Mouse (Mus musculus) left cerebral cortex, adult 18-20 months (tissue): ENCODE data around the gene Atp2a2. TPM values are rescaled to one million over a fixed set of nuclear protein-coding genes. Genes with fewer than 3 reads are reported as not detected.
A peak's percentile ranks its signal among the peaks of the same experiment; 100 is the strongest.
"Not testable (repeated sequence)": the region's sequence is repeated elsewhere in the genome, so short reads cannot be mapped to it uniquely, and the experiment has no call there.

ENCODE experiments used
- DNase-seq, 2 experiments: peaks; one replicate each; pipeline ENCODE4 v3.0.0; 2021 to 2022; ENCODE audit warnings: low spot score in 2 of 2, mixed read lengths in 1 of 2
- total RNA-seq, 2 experiments: library from RNA; stranded (reverse); gene quantifications; 2 replicates each; pipeline ENCODE4 v1.2.3; 2021

Atp2a2 gene
- total RNA-seq, 2 experiments from 2014 or later = 672 to 715 TPM

DNA sequence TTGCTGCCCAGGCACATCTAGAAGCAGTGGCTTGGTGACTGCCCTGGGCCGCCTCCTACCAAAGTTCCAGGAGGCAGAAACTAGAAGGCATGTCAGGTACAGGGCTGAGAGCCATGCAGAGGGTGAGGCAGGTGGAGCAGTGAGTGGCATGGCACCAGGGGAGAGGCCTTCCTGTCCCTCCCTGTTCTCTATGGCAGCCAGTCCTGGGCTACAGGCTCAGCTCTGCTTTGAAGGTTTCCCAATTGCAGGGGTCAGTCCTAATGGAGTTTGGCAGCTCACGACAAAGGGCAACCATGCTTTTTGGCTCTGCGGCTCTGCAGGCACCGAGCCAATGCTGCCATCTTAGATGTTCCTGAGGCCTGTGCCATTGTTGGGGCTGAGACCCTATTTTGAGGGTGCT lies 47.6 kb downstream of the Atp2a2 start:
- DNase-seq = no peak

DNA sequence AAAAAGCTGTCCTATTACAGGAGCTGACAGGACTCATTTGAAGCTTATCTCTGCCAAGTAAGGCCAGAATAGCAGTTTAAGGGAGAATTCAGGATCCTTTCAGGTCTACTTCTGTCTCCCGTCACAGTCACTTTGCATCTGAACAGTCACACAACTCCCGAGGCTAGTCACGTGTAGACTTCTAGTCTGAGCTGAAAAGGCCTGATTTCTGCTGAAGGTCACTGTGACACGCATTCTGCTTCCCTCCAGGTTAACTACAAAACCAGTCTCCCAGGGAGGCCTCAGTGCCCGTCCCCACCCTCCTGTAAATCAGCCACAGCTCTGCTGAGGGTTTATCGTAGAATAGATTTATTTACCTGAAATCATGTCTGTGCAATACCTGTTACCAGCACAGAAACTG lies 48.8 kb downstream of the Atp2a2 start:
- DNase-seq = no peak

DNA sequence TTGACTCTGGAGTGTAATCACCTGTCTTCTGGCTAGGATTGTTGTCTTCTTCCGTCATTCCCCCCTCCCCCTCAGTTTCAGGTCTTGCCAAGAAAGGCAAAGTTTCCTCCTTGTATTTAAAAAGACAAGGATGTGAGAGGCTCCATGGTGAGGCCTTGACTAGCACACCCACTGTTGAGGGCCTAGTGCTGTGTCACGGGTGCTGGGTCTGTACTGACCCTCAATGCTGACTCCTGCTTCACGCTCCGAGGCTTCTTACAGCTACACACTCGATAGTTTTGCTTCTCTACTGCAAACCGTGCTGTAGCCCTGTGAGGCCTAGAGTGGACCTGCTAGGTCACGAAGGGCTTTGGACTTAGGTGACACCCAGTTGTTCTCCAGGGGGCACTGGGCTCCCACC lies 49.8 kb downstream of the Atp2a2 start:
- DNase-seq = no peak

DNA sequence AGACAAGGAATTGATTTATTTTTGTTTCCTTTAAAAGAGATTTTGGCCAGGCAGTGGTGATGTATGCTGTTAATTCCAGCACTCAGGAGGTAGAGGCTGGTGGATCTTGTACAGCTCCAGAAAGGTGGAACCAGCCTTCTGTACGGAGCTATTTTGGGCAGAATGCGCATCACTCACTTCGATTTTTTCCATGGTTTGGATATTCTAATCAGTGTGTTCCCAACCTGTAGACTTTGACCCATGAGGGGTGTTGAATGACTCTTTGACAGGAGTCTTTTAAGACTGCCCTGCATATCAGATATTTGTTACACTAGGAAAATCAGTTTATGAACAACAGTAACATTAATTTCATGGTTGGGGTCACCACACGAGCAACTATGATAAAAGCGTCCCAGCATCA lies 50.7 kb downstream of the Atp2a2 start:
- no peak for DNase-seq

DNA sequence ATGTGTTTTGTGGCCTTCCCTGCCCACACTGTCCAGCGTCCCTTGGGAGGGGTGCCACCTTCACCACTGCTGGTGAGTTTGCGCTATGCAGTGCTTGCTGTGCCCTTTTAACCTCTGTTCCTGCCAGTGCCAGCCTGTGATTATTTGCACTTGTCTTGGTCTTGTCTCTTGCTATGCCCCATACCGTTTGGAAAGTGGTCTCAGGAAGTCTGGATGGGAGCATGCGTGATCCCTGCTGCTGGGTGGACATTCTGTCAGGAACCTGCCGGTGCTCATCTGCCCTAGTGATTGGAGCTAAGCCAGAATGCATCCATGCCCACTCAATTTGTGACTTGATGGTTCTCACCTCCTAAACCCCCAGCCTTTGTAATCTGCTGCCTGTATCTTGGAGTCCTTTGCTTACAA lies 51.1 kb downstream of the Atp2a2 start:
- DNase-seq = no peak

DNA sequence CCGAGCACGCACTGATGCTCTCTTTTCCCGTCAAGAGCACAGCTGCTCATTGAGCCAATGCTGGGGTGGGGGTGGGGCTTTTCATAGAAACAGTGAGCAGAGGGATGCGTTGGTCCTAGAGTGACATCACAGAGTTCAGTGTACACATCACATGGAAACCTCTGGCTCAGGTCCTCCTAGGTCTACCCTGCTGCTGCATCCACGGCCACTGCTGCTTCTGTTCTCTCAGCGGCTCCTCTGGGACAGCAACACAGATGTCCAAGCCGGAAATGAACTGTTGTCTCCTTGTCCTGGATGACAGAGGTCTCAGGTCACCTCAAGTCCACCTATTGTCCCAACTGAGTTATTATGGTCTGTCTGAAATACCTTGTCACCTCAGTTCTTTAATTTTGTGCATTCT lies 52.1 kb downstream of the Atp2a2 start:
- DNase-seq = no peak

DNA sequence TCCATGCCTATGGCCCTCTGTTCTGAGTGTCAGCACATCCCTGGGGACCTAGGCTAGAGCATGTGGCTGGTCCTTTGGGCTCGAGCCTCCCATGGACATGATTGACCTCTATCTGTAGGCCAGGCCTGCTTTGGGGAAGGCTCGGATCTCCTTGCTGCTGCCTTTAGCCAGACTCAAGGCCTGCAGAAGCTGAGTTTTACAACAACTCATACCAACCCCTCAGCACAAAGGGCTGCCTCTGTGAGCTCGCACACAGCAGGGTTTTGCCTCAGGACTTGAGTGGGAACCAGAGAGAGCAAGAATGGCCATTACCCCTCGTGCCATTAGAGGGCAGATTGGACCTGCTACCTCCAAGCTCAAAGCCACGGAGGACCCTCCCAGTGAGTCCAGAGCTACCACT lies 53.2 kb downstream of the Atp2a2 start:
- DNase-seq = no peak

DNA sequence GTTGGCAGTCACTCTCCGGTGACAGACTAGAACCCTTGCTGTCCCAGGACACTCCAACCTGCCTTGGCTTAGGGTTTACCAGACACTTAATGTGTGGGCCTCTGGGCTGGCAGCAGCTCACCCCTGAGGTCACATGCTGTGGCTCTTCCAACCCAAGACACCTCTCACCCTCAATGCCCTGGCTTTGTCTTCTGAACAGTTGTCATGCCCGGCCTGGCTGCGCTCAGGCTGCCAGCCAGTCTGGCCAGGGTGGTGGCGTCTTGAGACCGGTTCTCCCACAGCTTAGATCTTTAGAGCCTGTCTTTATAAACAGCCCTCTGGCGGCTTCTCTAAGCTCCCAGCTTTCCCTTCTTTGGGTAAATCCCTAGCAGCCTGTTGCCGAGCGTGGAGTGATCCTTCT lies 54.2 kb downstream of the Atp2a2 start:
- no peak for DNase-seq

DNA sequence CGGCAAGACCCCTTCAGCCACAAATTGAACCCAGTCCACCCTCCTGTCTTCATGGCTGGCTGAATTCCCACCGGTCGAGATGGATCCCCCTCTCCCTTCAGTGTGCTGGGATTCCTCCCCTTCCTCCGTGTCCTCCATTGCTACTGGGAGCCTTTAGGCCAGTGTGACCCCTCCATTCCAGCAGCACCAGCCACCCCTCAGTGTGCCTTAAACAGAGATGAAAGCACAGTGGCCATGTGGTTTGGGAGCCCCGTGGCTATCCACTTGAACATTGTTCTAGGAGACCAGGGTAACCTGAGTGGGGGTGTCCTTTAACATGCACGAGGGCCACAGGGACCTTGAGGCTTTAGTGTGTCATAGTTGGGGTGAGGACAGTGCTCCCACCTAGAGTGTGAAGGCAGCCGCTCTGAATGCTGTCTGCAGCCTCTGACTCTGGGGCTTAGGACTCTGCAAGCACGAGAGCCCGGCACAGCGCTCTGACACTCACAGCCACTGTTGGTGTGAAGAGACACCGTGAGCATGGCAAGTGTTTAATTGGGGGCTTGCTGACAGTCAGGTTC lies 56.9 kb downstream of the Atp2a2 start:
- no peak for DNase-seq

DNA sequence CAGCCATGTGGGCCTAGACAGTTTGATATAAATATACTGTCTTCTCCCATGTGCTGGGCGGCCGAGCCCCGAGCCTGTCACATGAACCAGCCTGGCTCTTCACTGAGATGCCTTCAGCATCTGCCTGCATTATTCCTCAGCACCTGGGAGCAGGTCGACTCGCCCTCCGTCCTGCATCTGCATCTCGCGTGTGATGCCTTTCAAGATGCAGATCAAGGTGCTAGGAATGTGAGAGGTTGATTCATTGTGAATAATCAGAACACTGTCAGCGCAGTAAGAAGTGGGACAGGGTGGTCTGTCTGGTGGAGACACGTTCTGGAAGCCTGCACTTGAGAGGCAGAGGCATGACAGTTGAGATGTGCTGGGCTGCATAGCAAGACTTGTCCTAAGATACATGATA lies 57.5 kb downstream of the Atp2a2 start:
- no peak for DNase-seq

DNA sequence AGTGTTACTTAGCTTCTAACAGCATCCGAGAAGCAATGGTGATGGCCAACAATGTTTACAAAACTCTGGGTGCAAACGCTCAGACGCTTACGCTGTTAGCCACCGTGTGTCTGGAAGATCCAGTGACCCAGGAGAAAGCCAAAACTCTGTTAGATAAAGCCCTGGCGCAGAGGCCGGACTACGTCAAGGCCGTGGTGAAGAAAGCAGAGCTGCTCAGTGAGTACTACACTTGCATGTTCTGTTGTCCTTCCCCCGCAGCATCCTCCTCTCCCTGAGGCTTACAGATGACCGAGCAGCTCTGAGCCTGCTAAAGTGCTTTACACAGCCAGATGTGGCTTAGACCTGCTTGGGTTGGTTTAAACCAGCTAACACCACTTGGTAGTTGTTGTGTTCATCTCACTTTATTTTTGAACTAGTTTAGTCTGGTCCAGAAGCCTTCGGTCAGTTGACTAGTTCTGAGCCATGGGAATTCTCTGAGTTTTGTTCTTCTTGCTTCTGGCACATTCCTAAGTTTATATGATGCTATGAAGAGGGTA lies 61.9 kb downstream of the Atp2a2 start:
- DNase-seq = no peak

DNA sequence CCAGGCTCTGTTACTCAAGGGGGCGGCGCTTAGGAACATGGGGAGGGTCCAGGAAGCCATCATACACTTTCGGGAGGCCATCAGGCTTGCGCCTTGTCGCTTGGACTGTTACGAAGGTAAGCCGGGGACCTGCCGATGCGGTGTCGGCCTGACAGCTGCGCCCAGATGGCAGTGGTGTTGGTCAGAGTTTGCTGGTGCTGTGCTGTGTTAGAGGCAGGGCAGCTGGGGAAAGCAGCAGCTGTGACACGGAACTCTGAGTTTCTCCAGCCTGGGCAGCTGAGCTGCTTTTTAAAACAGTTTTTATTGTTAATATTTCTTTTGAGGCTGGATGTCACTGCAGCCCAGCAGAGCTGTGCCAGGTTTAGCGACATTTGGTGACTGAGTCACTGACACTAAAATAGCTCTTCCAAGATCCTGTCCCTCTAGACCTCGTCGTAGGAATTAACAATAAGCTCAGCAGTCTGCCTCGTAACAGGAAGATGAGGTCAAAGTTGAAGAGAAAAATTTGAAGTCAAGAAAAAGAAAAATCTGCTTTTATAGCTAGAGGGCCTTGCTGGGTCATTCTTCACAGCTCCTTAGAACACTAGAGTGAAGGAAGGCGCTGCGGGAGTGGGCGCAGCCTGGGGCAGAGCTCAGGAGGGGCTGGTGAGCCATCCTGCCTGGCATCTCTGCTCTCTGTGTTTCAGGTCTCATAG lies 62.5 kb downstream of the Atp2a2 start:
- no peak for DNase-seq

DNA sequence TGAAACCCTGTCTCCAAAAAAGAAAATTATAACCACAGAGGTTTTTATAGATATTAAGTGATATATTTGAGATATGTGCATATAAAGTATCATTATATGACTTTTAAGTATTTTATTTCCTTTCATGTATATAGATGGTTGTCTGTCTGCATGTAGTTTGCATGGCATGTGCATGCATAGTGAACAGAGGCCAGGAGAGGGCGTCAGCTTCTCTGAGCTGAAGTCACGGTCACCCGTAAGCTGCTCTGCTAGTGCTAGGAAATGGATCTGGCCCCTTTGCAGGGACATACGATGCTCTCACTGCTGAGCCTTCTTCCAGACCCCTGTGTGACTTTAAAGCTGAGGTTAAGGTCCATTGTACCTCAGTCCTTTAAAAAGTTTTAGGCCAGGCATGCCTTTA lies 67.5 kb downstream of the Atp2a2 start:
- no peak for DNase-seq

DNA sequence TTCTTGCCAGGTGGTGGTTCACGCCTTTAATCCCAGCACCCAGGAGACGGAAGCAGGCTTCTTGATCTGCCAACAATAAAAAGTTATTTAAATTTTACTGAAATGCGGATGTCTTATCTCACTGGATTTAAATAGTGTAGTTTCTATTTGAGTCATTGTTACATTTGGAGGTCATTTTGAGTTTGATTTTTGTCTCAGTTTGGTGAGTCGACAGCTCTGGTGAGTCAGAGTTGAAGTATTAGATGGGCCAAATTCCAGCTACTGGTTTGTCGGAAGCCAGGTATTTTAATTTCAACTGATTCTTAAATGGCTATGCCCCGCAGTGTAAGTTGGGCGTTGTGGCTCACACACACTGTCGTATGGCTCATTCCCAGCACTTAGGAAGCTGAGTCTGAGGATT lies 70.8 kb downstream of the Atp2a2 start:
- no peak for DNase-seq

DNA sequence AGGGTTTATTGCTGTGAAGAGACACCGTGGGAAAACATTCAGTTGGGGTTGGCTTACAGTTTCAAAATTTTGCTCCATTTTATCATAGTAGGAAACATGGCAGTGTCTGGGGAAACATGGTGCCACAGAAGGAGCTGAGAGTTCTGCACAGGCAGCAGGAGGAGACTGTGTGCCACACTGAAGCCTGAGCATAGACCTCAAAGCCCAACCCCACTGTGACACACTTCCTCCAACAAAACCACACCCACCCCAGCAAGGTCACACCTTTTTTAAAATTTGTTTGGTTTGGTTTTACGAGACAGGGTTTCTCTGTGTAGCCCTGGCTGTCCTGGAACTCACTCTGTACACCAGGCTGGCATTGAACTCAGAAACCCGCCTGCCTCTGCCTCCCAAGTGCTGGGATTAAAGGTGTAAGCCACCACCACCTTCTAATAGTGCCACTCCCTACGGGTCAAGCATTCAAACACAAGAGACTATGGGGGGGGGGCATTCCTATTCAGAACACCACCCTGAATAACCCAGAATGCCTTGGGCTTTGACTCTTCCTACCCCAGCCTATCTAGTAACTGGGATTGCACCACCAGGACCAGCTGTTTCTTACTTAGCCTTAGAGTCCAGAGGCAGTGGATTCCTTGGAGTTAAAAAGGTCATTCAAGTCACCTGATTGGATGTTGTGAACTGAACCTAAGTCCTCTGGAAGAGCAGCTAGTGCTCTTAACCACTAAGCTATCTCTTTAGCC lies 71.8 kb downstream of the Atp2a2 start:
- DNase-seq = no peak

DNA sequence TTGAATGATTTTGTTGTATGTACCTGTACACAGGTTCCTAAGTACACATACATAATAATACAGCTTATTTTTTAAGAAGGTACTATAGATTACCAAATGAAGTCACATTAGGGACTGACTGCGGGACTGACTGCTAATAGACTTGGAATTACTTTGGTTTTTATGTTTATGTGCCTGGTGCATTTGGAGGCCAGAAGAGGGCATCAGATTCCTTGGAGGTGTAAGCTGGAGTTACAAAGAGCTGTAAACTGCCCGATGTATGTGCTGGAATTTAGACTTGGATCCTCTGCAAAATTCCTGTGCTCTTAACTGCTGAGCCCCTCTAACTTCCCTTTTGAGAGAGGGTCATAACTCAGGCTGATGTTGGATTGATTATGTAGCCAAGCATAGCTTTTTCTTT lies 76.5 kb downstream of the Atp2a2 start:
- DNase-seq = no peak

DNA sequence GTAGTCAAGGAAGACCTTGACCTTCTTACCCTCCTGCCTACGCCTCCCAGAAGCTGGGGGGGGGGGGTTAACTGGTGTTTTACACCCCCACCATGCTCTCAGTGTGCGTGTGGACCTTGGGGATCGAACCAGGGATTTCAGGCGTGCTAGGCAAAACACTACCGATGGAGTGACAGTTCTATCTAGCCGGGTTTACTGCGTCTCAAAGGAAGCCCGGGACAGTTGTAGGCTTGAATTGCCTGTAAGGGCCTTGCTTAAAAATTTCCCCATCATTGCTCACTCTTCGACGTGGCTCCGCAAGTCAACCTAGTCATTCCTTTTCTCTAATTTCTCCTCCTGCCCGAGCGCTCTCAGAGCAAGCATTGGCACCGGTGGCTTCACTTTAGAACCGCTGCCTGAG lies 78.9 kb downstream of the Atp2a2 start:
- no peak for DNase-seq

DNA sequence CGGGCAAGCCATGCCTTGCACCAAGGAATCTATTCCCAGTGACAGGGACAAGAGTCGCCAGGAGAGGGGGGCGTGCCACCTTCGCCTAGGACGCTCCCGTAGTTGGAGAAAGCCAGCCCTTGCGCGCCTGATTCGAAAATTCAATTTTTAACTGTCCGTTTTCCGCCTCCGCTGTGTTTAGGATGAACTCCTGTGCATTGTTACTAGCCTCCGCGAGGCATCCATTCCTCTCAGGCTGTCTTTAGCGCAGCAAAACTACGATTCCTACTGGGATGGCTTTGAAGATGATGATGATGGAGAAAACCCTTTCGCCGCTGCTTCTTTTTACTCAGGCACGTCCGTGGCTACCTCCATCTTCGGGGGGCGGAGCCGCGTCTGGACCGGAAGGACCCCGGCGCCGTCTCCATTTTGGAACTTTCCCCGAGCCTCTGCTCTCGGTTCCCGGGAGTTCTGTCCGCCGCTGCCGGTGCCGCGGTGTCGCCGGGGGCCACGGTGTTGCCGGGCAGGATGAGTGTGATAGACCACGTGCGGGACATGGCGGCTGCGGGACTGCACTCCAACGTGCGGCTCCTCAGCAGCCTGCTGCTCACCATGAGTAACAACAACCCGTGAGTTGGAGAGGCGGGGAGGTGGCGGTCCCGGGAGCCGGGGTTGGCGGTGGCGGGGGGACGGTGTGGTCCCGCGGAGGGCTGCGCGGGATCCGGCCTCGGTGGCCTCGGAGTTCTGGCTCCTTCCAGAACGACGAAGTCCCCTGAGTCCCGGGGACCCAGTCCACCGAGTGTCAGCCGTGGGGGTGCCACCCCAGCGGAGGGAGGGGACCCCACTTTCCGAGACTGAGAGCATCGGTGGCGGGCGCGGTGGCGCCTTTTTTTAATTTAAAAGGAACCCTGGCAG lies 79.7 kb downstream of the Atp2a2 start:
- DNase-seq = peak; percentile 85 to 88

DNA sequence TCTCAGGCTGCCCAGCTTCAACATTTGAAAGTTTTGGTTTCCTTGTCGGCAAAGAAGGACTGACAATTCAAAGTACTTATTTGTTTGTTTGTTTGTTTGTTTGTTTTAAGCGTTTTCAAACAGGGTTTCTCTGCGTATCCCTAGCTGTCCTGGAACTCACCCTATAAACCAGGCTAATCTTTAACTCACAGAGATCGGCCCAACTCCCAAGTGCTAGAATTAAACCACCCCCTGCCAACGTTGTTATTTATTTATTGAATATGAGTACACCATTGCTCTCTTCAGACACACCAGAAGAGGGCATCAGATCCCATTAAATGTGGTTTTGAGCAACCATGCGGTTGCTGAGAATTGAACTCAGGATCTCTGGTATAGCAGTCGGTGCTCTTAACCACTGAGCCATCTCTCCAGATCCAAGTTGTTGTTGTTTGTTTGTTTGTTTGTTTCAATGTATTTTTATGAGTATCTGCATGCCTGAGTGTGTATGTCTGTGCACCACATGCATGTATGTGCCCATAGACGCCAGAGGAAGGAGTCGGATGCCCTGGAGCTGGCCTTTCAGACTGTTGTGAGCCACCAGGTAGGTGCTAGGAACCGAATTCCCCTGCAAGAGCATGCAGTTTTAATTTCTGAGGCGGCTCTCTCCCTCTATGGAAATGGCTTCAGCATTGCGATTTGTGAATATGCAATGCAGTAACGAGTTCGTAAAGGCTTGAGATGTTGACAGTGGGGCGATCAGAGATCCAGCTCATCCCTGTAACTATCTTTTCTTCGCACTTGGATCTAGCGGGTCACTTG lies 80.6 kb downstream of the Atp2a2 start, which contains the start of gene Anapc7:
TSS of gene Anapc7 (plus strand) at position 423 of the 798 bp plus-strand sequence.
- no peak for DNase-seq

DNA sequence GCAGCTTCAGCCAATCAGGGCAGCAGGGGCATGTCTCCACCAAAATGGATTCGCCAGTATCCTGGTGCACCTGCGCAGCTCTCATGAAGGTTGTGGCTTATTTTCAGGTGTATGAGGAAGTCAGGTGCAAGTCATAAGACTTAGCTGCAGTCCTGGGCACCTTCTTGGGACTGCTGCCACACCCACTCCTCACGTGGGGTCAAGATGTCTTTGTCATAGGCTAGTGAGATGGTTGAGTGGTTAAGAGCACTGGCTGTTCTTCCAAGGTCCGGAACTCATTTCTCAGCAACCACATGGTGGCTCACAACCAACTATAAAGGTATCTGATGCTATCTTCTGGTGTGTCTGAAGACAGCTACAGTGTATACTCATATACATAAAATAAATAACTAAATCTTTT lies 81.3 kb downstream of the Atp2a2 start:
- not testable (repeated sequence) for DNase-seq
